Mouse (Mus musculus) embryonic stem cell, embryonic (primary cell): ENCODE results near the gene Rars2.

Source experiments
- CTCF ChIA-PET, 4 experiments: fragments of 300-600 bp in 2 of 4; fragments of 350-600 bp in 2 of 4; sonication (Branson Sonifier 250); formaldehyde crosslinking; loops; one replicate each; lab custom pipeline; 2022; ENCODE audit warnings: inconsistent platforms in 2 of 4; lab: Charles Lee
- POLR2A ChIA-PET, 4 experiments: fragments of 300-600 bp in 2 of 4; fragments of 350-600 bp in 2 of 4; sonication (Branson Sonifier 250); formaldehyde crosslinking; loops; one replicate each; lab custom pipeline; 2022; ENCODE audit warnings: antibody characterized with exemption in 4 of 4, inconsistent platforms in 1 of 4; lab: Charles Lee

The Rars2 gene

DNA sequence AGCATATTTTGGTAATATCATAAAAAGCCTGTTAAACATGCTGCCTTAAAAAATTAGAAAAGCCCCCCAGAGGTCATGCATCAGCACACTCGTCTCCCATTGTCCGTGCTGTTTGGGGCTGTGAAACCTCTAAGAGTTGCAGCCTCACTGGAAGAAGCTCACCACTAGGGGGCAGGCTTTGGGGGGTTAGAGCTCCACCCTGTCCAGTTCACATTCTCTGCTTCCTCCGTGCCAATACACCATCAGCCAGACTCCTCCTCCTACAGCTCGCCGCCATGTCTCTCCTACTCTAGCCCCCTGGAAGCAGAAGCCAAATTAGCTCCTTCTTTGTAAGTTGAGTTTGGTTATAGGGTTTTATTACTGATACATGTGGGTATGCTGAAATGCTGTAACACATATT lies 86.8 kb downstream of the Rars2 start:
- CTCF ChIA-PET: interaction anchor here (0.5 to 2.1 kb wide), 28 partner anchors 9 to 367 kb away, joined by 3 to 12 read pairs (median 4); partner anchors contain the start of gene Smim8 (in 2 of the 4)
- POLR2A ChIA-PET: interaction anchor here (0.5 to 1.6 kb wide), 20 partner anchors 9 to 221 kb away, joined by 3 to 5 read pairs (median 3); partner anchors contain the start of genes Smim8 (in 2 of the 4), Cga (in 1 of the 4), Orc3 (in 1 of the 4) and Rars2 (in 1 of the 4)

GRCm38 (mm10) chr4:34702231-34702630 lies 87.5 kb downstream of the Rars2 start:
- POLR2A ChIA-PET: interaction anchor here in 3 of 4 experiments (0.6 to 1.6 kb wide), 11 partner anchors 10 to 220 kb away, joined by 3 to 4 read pairs (median 4); partner anchors contain the start of gene Smim8 (in 1 of the 3)
- CTCF ChIA-PET: interaction anchor here (0.5 to 2.1 kb wide), 14 partner anchors 13 to 220 kb away, joined by 3 to 12 read pairs (median 4); partner anchors contain the start of gene Smim8 (in 1 of the 4)

DNA sequence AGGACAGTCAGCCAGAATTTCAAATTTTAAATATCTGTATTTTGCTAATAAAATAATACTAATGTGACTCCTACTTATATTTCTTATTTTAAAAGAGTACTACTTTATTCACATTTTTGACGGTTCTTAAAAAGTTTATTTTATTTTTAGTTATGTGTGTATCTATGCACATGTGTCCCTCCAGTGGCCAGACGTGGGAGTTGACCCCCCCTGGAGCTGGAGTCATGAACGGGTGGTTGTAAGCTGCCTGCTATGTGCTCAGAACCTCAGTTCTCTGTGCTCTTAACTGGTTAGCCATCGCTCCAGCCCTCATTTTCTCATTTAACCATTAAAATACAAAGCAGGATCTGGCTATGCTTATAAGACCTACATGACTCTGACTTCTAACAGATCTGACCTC lies 88.3 kb downstream of the Rars2 start:
- CTCF ChIA-PET: no interaction called here
- POLR2A ChIA-PET: interaction anchor here in 1 of 4 experiments (1.4 kb wide), 1 partner anchor 209 kb away, joined by 3 read pairs; no protein-coding TSS in a partner anchor

DNA sequence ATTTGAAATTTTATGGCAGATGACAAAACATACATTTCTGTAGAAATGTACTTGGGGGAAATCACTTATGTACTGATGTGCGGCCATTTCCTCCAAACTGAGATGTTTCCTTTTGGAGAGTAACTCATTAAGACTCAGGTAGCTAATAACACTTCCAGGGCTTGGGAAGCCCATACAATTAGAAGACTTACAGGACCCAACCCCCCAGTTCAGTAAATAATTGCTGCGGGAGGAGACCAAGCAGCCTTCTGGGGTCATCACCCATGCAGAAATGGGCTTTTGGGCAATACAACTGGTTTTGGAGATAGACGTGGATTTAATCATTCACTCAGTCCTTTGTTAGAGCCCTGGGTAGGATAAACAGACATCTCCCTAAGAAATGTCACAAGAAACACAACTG lies 92.5 kb downstream of the Rars2 start:
- ChIA-PET CTCF (no interaction called here), POLR2A (interaction anchor here in 1 of 4 experiments (1.7 kb wide), 1 partner anchor 14 kb away, joined by 5 read pairs; no protein-coding TSS in a partner anchor)

GRCm38 (mm10) chr4:34708127-34708526 lies 93.4 kb downstream of the Rars2 start:
- ChIA-PET CTCF (no interaction called here), POLR2A (interaction anchor here in 1 of 4 experiments (0.7 kb wide), 1 partner anchor 69 kb away, joined by 3 read pairs; no protein-coding TSS in a partner anchor)
